Mouse (Mus musculus) fibroblast of lung, adult 2 months (primary cell): ENCODE results near the gene Pcdh15.
A peak's percentile ranks its signal among the peaks of the same experiment; 100 is the strongest.

ENCODE experiments used
- DNase-seq: peaks from one replicate; pipeline ENCODE4 v3.0.0-alpha.2; 2011; ENCODE audit warnings: low read depth

Pcdh15 gene

DNA sequence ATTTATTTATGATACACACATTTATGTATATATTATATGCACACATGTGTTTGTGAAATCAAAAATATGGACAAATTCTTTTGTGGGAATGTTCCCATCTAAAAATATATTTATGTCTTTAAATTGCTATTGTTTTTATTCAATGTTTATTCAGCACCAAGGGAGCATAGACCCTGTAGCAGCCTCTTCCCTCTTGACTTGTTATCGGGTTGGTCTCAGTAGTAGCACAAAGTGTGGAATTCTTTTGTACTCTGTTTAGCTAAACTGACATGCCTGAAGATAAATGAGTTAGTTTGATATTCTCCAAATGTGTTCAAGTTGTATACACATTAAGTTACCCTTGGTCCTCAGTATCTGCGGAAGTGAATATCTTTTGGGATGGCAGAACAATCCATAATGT lies 848.7 kb downstream of the Pcdh15 start:
- no peak for DNase-seq

DNA sequence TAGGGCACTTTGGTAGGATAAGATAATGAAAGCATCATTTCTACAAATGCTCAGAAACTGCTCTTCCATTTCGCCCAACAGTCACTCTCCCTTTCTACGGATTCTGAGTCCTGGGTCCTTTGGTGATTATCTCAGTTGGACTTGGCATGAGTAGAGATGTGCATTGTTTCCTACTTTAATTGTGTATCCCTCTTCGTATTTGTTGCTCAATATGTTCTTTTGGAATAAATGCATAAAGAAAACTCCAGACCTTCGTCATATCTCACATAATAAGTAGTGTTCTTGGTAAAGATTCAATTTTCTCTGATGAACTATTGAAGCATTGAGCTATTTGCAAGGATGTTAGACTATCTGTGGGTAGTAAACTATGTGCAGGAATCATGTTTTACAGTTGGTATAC lies 854.2 kb downstream of the Pcdh15 start:
- no peak for DNase-seq

DNA sequence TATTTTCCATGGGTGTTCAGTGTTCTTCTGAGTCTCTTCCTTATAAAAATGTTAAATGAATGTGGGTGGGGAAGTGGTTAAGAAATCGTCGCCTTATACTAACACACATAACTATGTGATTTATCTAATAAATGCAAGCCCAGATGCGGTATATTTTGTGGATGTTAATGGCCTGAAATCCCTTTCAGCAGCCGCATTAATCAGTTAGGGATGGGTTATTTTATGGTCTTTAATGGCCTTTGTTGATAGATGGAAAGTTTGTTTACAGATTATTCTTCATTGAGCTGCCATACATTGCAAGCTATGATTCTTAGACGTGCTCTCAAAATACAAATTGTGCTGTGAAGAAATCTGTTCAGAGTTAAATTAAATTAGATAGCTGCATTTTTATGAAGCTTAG lies 884.9 kb downstream of the Pcdh15 start:
- no peak for DNase-seq

DNA sequence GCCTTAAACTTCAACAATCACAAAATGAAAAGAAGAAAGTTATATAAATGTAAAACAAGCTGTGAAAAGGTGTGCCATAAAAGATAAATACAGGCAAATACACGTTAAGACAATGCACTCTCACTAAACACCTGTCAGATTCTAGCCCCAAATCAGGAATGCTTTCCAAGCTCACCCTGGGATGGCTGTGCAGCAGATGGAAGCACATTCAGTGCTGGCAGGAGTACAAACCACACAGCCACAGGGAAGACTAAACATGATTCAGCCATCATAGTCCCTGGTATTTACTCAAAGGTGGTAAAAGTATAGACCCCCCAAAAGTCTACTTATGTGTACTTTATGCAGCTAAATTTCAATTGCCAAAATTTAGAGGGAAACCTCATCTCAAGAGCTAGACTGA lies 909.7 kb downstream of the Pcdh15 start:
- DNase-seq, result no peak

DNA sequence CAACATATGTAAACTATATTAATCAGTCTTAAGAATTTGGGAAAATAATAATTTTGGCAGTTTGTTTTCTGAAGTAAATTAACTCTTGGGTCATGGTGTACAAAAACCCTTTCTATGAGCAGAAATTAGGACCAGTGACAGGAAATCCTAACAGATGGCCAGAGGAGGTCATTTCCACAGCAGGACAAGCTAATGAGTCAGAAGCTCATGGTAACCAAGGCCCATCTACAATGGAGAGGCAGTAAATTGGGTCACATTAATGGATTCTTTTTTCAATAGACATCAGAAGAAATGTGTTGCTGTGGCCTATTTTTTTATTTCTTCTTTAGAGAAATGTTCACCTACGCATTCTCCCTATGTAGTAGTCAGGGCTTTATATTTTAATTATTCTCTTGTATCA lies 923.9 kb downstream of the Pcdh15 start:
- no peak for DNase-seq

DNA sequence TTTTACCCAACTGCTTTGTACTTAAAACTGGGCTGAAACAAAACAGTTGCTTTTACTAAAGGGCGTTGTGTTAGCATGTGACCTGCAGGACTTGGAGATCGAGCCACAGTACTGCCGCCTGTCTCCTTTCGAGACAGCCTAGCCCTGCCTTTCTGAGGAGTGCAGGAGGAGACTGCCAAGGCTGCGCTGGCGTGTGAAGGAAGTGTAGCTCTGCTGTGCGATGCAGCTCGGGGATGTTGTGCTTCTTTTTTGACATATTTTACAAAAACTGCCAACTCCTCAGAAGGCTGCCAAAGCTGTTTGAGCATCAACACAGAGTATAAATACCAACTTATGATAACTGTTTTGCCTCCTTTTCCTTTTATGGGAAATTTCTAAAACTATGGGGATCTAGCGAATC lies 953.9 kb downstream of the Pcdh15 start:
- no peak for DNase-seq

DNA sequence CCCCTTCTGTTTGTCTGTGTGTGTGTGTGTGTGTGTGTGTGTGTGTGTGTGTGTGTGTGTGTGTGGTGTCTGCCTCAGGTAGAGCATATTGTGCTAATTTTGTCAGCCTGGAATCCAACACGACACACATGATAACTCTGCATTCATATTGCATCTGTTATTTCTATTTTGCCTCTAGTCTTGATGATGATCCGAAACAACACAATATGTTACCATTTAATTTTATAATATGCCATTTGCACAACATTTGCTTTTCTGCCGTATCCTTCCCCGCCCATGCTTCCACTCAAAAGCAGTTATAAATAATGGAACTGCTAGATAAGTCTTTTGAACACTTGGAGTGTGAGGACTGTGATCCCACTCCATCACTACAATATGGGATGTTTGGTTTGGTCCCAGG lies 987.5 kb downstream of the Pcdh15 start:
- no peak for DNase-seq

DNA sequence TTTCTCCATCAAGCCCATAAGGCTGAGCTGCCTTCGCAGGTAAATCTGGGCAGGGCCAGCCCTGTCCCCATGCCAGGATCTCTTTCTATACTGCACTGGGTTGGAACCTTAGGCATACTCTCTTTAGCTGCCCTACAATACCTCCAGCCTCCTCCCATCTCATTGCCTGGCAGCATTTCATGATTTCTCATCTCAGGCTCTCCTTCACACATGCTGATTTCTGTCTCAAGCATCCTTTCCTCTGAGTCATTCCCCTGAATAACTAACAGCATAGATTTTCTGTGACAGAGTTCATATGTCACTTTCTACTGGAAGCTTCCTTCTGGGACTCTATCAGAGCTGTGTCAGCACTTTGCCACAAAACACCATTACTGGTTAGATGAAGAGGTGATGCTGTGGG lies 999.2 kb downstream of the Pcdh15 start:
- DNase-seq, result no peak

DNA sequence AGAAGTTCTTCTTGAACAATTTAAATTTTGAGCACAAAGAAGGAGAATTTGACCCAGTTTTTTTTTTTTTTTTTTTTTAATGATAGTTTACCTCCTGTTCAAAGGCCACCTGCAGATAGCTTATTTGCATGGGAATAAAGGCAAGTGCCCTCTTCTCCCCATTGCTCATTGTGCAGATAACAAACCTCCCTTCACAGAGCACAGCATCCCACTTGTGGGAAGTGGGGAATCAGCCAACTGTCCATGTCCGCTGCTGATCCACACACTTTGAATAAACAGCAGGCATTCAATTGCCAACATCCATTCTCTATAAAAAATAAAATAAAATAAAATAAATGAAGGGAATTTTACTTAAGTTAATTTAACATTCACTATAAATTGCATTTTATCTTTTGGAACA lies 1015.0 kb downstream of the Pcdh15 start:
- no peak for DNase-seq

DNA sequence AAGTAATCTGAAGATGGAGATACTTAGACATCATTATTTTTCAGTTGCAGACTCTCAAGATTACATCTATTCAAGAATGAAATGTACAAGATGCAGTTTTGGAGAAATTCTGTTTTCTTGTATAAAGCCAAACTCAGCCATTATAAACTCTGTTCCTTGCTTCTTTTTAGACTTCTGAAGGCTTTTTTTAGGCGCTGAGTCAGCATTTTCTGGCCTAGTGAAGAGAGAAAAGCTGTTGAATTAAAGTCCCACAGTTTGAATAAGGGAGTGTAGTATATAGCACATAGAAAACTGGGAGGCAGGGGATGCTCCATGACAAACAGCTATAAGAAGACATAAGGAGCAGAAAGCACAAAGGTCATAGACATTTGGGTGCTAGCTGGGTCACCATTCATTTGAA lies 1017.7 kb downstream of the Pcdh15 start:
- DNase-seq, result no peak

DNA sequence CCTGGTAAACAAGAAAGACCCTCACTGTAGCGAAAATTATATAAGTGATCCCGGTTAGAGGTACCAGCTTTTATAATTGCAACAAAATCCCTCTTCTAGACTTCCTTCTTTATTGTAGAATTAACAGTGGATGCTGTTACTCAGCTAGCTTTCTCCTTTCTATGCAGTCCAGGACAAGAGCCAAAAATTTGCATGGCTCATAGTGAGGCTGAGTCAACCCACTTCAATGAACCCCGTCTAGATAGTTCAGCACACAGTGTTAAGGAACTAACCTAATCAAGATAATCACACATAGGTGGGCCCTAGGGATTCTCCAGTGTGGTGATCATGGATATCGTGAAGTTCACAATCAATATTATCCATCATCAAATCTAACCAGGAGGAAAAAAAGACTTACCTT lies 1024.3 kb downstream of the Pcdh15 start:
- no peak for DNase-seq

DNA sequence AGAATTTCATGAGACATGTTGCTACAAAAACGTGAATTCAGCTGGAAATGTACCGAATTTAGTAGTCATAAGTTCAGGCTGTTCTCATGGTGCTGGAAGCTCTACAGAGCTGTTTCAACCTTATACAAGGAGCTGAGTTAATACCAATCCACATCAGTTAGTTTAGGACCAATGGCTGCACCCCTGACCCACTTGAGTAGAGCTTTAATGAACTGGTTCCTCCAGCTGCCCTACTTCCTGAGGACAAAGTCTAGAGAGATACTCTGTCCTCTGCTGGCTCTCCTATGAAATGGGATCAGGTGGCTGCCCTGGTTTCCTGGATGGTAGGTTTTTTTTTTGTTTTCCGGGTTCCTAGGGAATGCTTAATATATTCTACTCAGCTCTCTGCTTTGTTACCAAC lies 1030.0 kb downstream of the Pcdh15 start:
- DNase-seq, result no peak

DNA sequence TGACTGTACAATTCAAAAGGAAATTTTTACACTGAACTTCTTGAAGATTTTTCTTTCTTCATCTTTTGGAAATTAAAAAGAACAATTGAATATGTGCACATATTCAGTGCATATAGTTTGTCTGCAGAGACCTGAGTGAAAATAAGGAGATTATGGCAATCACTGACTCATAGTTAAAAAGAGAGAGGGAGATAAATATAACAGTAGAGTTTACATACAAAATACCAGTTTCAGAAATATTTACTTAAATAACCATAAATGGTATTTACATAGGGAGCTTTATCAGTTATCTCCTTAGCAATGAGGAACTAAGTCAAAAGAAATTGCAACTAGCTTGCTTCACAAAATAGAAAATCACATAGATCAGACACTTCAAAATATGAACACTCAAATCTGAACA lies 1030.5 kb downstream of the Pcdh15 start:
- DNase-seq, result no peak

DNA sequence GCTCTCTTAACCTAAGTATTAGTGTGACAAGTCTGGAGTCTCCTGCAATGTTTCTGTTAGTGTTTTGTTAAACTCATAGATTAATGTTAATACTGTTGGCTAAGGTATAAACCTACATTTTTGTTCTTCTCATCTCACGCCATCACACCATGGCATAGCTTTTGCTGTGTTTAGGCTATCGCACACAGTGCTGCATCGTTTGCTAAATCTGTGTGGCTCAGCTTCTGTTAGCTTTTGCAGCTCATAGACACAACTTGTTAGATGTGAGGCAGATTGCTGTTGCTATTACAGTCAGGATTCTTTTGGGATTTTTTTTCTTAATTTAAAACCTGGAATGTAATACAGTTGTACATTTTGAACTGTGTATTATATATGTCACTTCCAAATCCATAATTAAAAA lies 1031.7 kb downstream of the Pcdh15 start:
- no peak for DNase-seq

DNA sequence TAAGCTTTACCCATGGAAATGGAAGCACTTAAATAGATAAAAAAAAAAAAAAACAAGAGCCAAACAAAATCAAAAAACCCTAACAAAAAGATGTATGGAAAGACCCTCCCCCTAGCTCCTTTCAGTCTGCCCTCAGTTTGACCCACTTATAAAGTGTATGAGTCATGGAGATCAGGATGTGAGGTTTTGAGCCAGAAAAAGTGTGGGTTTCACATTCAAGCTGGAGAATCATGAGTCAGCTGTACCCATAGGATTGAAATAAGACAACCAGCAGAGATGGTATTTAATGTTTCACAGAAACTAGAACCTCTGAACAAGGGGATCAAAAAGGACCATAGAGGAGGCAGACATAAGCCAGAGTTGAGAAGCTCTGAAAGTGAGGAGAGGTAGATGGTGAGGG lies 1048.8 kb downstream of the Pcdh15 start:
- no peak for DNase-seq

DNA sequence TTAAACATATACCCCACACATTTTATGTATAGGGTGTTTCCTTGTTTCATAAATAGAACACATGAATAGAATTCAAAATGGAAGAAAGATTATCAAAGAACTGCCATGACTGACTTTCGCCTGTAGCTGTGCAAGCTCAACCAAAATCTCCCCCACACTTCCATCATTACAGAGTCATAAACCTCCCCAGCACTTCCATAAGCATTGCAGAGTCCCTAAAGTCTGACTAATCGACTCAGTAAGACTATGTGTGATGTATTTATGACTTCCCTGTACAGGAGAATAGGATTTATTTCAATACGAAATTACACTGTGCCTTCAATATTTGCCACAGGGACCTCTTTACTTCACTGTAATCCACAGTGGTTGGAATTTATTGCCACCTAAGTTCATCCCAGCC lies 1082.8 kb downstream of the Pcdh15 start:
- DNase-seq, result no peak

DNA sequence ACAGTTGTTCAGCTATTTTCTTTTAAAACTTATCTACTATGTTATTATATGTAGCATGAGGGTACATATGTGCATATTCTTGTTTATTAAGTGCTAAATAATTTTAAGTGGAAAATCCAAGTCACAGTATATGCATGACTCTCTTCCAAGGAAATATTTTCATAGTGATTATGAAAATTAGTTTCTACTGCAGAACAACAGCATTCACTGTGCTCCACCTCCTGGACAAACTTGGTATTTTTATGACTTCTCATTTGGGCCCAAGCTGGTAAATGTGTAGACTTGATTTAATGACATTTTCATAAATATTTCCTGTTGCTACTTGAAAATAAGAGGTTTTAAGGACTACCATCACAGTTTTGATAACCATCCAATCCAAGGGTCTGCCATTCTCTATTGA lies 1104.5 kb downstream of the Pcdh15 start:
- DNase-seq, result peak; percentile 5

DNA sequence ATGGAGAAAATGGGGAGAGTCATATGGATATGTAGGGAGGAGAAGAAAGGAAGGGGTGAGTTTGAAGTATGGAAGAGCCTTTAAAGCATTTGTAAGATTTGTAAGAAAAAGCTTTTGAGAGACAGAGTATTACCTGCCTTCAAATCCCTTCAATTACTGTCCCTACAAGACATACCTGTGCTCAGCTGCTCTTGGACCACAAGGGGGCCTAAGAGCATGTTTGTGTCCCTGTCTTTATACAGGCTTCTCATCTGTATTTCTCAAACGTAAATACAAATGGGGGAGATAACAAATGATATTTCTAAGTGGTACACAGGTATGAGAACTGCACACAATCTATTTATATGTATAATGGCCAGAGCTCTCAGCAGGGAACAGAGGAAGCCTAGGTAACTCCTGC lies 1118.1 kb downstream of the Pcdh15 start:
- DNase-seq, result no peak

DNA sequence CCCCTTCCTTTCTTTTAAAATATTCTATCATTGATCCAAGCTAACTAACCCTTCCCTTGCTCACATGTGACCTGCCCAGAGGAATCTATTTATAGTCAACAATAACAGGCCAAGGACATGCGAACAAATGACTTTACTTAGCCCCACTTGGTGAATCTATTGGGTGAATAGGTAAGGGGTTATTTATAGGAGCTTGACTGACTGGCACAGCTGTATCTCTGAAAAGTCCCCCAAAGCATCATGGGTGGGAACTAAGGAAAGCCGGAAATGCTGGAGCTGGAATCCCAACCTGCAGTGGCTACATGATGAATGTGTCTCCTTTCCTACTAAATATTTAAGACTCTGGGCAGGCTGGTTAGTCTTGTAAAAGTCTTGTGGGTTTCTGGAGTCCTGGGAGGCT lies 1121.3 kb downstream of the Pcdh15 start:
- no peak for DNase-seq

DNA sequence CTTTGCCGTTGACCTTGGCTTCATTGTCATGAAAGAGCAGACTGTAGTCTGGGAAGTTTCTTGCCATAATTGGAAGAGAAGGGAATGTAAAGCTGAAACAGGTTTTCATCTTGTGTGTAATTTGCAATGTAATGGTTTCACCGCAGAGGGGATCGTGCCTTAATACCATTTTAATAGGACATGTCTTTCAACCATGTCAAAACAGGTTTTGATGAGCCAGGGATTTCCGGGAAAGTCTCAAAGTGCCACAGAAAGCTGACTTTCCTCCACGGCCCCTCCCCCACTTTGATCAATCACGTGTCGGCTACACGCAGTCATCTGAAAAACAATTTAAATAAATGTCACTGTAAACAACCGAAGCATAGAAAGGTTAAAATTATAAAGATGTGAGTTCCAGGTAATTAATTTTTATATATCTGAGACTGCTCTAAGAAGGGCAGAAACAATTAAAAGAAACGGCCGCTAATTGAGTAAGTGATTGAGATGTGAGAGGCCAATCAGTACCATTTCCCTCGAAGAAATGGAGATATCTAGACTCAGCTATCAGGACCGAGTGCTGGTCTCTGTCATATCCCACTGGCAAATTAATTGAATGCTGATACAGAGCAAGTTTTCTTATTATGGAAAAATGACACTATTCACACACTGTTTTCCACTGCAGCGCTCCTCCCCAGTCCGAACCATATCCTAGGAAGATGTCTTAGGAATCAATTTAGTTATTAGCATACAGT lies 1158.7 kb downstream of the Pcdh15 start:
- DNase-seq, result no peak

DNA sequence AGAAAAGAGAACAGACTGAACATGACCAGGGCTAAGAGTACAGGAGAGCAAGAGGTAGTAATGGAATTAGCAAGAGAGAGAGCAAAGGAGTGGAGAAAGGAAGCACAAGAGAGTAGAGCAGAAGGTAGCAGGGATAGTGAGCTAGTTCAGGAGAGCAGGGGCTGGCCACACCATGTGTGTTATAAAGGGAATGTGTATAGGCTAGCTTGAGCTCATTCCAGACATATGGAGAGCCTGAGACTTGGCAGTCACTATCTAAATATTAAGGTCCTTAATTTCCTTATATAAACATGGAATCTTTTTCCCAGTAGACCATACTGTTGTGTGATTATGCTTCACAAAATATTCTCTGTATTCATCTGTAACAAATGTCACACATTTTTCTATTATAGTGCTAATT lies 1159.5 kb downstream of the Pcdh15 start:
- no peak for DNase-seq

DNA sequence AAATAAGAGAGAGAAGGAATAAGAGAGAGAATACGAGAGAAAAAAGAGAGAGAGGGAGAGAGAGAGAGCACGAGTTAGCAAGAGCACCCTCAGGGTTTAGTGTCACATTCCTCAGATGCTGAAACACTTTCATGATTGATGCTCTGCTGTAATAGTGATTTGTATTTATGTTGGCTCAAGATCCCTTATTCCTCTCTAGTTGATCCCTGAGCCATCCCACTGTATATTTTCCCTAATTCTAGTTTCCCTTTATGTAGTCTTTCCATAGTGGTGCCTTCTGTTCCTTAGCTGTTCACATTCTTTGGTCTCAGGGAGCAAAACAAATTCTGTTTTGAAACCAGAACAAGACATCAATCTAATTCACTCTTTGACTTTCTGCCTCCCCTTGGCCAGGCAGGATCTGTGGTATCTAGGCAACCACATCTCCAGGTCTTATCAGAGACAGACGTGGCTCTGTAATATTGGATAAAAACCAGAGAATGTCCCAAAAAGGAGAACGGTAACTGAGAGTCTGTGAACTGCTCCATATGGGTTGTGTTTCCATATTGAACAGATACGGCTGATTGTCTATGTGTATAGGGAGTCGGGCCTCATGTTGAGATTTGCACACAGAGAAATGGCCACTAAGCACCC lies 1170.6 kb downstream of the Pcdh15 start:
- no peak for DNase-seq

DNA sequence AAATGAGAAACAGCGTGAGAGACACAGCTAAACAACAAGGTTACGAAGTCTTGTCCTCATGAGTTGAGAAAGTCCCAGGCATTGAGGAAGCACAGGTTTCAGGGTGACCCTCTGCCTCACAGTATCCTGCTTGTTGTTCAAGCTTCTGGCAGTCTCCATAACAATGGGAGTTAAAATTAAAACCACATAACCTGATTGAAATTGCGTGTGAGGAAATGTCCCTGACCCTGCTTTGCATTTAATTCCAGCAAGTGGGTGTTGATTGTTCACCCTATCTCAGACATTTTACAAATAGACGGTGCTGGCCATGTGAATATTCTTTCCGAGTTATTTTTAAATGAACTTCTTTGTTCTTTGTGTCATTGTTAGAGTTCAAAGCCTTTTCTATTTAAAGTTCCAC lies 1171.8 kb downstream of the Pcdh15 start:
- DNase-seq, result no peak

DNA sequence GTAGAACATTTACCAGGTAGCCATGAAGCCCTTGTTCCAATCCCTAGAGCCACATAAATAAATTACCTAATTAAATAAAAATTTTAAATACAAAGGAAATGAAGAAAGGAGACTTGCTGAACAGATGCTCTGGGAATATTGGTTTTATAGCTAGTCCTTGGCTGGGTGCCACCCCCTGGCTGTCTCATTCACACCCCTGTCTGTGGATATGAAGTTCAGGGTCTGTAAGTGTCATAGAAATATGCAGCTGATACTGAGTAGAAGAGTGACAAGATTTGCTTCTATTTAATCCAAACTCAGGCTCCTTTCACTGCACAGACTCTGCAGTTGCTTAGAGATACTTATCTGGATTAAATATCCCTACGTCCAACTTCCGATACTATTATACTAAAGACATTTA lies 1205.0 kb downstream of the Pcdh15 start:
- no peak for DNase-seq
